Mouse (Mus musculus): ENCODE measurements around the gene Nup210l. TPM values are rescaled to one million over a fixed set of nuclear protein-coding genes. Genes with fewer than 3 reads are reported as not detected.

Gene Nup210l
- polyA plus RNA-seq, 1 experiment from 2014 or later = 0.53 TPM

GRCm38 (mm10) chr3:90213956-90214684 lies 110.2 kb downstream of the Nup210l start:
- Histone ChIP-seq H3K27ac (ENCODE audit: low read depth) (peak overlapping the region; percentile 90; the same call in 1 of the 2 replicates), H3K27me3 (replicated peaks; ENCODE audit: control insufficient read depth, insufficient read depth, low read length) (no peaks in the 10 kb centered on the region), H3K36me3 (ENCODE audit: control insufficient read depth, insufficient read depth, low read length) (peaks cover 34% of the 10 kb centered on the region), H3K9ac (ENCODE audit: low read length) (peak overlapping the region; percentile 96; the same call in 1 of the 2 replicates), H3K4me2 (ENCODE audit: low read length) (peak overlapping the region; percentile 97), H3K4me1 (replicated peaks; ENCODE audit: control insufficient read depth, insufficient read depth, low read length) (peaks cover 21% of the 10 kb centered on the region), H3K4me3 (ENCODE audit: low read depth, low read length) (peak overlapping the region; percentile 98), H3K9me3 (ENCODE audit: control insufficient read depth, low read length) (no peaks in the 10 kb centered on the region)
- ATAC-seq (replicated peaks; ENCODE audit: low FRiP score, low TSS enrichment, low read depth) (peak; percentile 62; the same call in 1 of the 2 replicates), DNase-seq (ENCODE audit: low spot score) (no peak)
- WGBS = 13% methylated on average over 12 of the region's 12 CpGs

- no peaks in the 10 kb centered on the region for H3K27me3 ChIP-seq (replicated peaks; ENCODE audit: control insufficient read depth, insufficient read depth, low read length)
- ATAC-seq (replicated peaks; ENCODE audit: low FRiP score, low TSS enrichment, low read depth) = no peak
- no peak overlapping the region for H3K27ac ChIP-seq (ENCODE audit: low read depth)
- 39% methylated on average over 1 of the region's 1 CpGs for WGBS
- no peak overlapping the region for H3K9ac ChIP-seq (ENCODE audit: low read length)
- no peak overlapping the region for H3K4me2 ChIP-seq (ENCODE audit: low read length)
- no peaks in the 10 kb centered on the region for H3K9me3 ChIP-seq (ENCODE audit: control insufficient read depth, low read length)
- peaks cover 17% of the 10 kb centered on the region for H3K36me3 ChIP-seq (ENCODE audit: control insufficient read depth, insufficient read depth, low read length)
- no peak overlapping the region for H3K4me3 ChIP-seq (ENCODE audit: low read depth, low read length)
- DNase-seq (ENCODE audit: low spot score) = no peak
- H3K4me1 ChIP-seq (replicated peaks; ENCODE audit: control insufficient read depth, insufficient read depth, low read length) = peaks cover 22% of the 10 kb centered on the region
These were observed 112.0 kb downstream of the Nup210l start for GRCm38 (mm10) chr3:90215825-90216380.

- H3K9ac ChIP-seq (ENCODE audit: low read length) = peak overlapping the region; percentile 61
- WGBS = 7% methylated on average over 6 of the region's 6 CpGs
- peak overlapping the region; percentile 52 for H3K4me3 ChIP-seq (ENCODE audit: low read depth, low read length)
- no peak; the same call in 1 of the 2 replicates for ATAC-seq (replicated peaks; ENCODE audit: low FRiP score, low TSS enrichment, low read depth)
- no peaks in the 10 kb centered on the region for H3K9me3 ChIP-seq (ENCODE audit: control insufficient read depth, low read length)
- DNase-seq (ENCODE audit: low spot score) = peak; percentile 70
- peaks cover 8% of the 10 kb centered on the region for H3K36me3 ChIP-seq (ENCODE audit: control insufficient read depth, insufficient read depth, low read length)
- H3K4me1 ChIP-seq (replicated peaks; ENCODE audit: control insufficient read depth, insufficient read depth, low read length) = peaks cover 13% of the 10 kb centered on the region
- H3K4me2 ChIP-seq (ENCODE audit: low read length) = peak overlapping the region; percentile 52
- no peaks in the 10 kb centered on the region for H3K27me3 ChIP-seq (replicated peaks; ENCODE audit: control insufficient read depth, insufficient read depth, low read length)
- H3K27ac ChIP-seq (ENCODE audit: low read depth) = peak overlapping the region; percentile 73
These were observed 116.2 kb downstream of the Nup210l start for GRCm38 (mm10) chr3:90220088-90220487.

GRCm38 (mm10) chr3:90220531-90220951 lies 116.6 kb downstream of the Nup210l start:
- Histone ChIP-seq H3K27ac (ENCODE audit: low read depth) (peak overlapping the region; percentile 73), H3K27me3 (replicated peaks; ENCODE audit: control insufficient read depth, insufficient read depth, low read length) (no peaks in the 10 kb centered on the region), H3K4me1 (replicated peaks; ENCODE audit: control insufficient read depth, insufficient read depth, low read length) (peaks cover 13% of the 10 kb centered on the region), H3K4me2 (ENCODE audit: low read length) (peak overlapping the region; percentile 52), H3K4me3 (ENCODE audit: low read depth, low read length) (peak overlapping the region; percentile 52), H3K36me3 (ENCODE audit: control insufficient read depth, insufficient read depth, low read length) (peaks cover 12% of the 10 kb centered on the region), H3K9me3 (ENCODE audit: control insufficient read depth, low read length) (no peaks in the 10 kb centered on the region), H3K9ac (ENCODE audit: low read length) (peak overlapping the region; percentile 61)
- ATAC-seq (replicated peaks; ENCODE audit: low FRiP score, low TSS enrichment, low read depth) = peak; percentile 84
- WGBS = under 1% methylated on average over 18 of the region's 20 CpGs
- DNase-seq (ENCODE audit: low spot score) = peak; percentile 85

- WGBS = 20% methylated on average over 5 of the region's 5 CpGs
- no peak for ATAC-seq (replicated peaks; ENCODE audit: low FRiP score, low TSS enrichment, low read depth)
- no peak for DNase-seq (ENCODE audit: low spot score)
- no peaks in the 10 kb centered on the region for H3K27me3 ChIP-seq (replicated peaks; ENCODE audit: control insufficient read depth, insufficient read depth, low read length)
- peak overlapping the region; percentile 52 for H3K4me3 ChIP-seq (ENCODE audit: low read depth, low read length)
- H3K9me3 ChIP-seq (ENCODE audit: control insufficient read depth, low read length) = no peaks in the 10 kb centered on the region
- peaks cover 13% of the 10 kb centered on the region for H3K4me1 ChIP-seq (replicated peaks; ENCODE audit: control insufficient read depth, insufficient read depth, low read length)
- H3K27ac ChIP-seq (ENCODE audit: low read depth) = peak overlapping the region; percentile 73; the same call in 1 of the 2 replicates
- H3K36me3 ChIP-seq (ENCODE audit: control insufficient read depth, insufficient read depth, low read length) = peaks cover 17% of the 10 kb centered on the region
- H3K4me2 ChIP-seq (ENCODE audit: low read length) = peak overlapping the region; percentile 52
- peak overlapping the region; percentile 61 for H3K9ac ChIP-seq (ENCODE audit: low read length)
These were observed 117.2 kb downstream of the Nup210l start for GRCm38 (mm10) chr3:90221123-90221522.

GRCm38 (mm10) chr3:90222455-90222854 lies 118.5 kb downstream of the Nup210l start:
- no peaks in the 10 kb centered on the region for H3K9me3 ChIP-seq (ENCODE audit: control insufficient read depth, low read length)
- H3K4me3 ChIP-seq (ENCODE audit: low read depth, low read length) = no peak overlapping the region
- ATAC-seq (replicated peaks; ENCODE audit: low FRiP score, low TSS enrichment, low read depth) (no peak), DNase-seq (ENCODE audit: low spot score) (no peak)
- no peaks in the 10 kb centered on the region for H3K27me3 ChIP-seq (replicated peaks; ENCODE audit: control insufficient read depth, insufficient read depth, low read length)
- H3K4me1 ChIP-seq (replicated peaks; ENCODE audit: control insufficient read depth, insufficient read depth, low read length) = peaks cover 13% of the 10 kb centered on the region
- no peak overlapping the region for H3K9ac ChIP-seq (ENCODE audit: low read length)
- 89% methylated on average over 4 of the region's 4 CpGs for WGBS
- no peak overlapping the region for H3K27ac ChIP-seq (ENCODE audit: low read depth)
- peaks cover 17% of the 10 kb centered on the region for H3K36me3 ChIP-seq (ENCODE audit: control insufficient read depth, insufficient read depth, low read length)
- H3K4me2 ChIP-seq (ENCODE audit: low read length) = no peak overlapping the region

- H3K36me3 ChIP-seq (ENCODE audit: control insufficient read depth, insufficient read depth, low read length) = peaks cover 17% of the 10 kb centered on the region
- DNase-seq (ENCODE audit: low spot score) (no peak), ATAC-seq (replicated peaks; ENCODE audit: low FRiP score, low TSS enrichment, low read depth) (no peak)
- WGBS = 71% methylated on average over 3 of the region's 3 CpGs
- H3K9me3 ChIP-seq (ENCODE audit: control insufficient read depth, low read length) = no peaks in the 10 kb centered on the region
- no peak overlapping the region for H3K27ac ChIP-seq (ENCODE audit: low read depth)
- peaks cover 13% of the 10 kb centered on the region for H3K4me1 ChIP-seq (replicated peaks; ENCODE audit: control insufficient read depth, insufficient read depth, low read length)
- no peak overlapping the region for H3K4me2 ChIP-seq (ENCODE audit: low read length)
- H3K4me3 ChIP-seq (ENCODE audit: low read depth, low read length) = no peak overlapping the region
- H3K27me3 ChIP-seq (replicated peaks; ENCODE audit: control insufficient read depth, insufficient read depth, low read length) = no peaks in the 10 kb centered on the region
- H3K9ac ChIP-seq (ENCODE audit: low read length) = no peak overlapping the region
These were observed 119.0 kb downstream of the Nup210l start for GRCm38 (mm10) chr3:90222941-90223340.

GRCm38 (mm10) chr3:90224331-90224730 lies 120.4 kb downstream of the Nup210l start:
- H3K9ac ChIP-seq (ENCODE audit: low read length) = no peak overlapping the region
- 80% methylated on average over 10 of the region's 10 CpGs for WGBS
- H3K27ac ChIP-seq (ENCODE audit: low read depth) = no peak overlapping the region
- H3K4me3 ChIP-seq (ENCODE audit: low read depth, low read length) = no peak overlapping the region
- no peaks in the 10 kb centered on the region for H3K27me3 ChIP-seq (replicated peaks; ENCODE audit: control insufficient read depth, insufficient read depth, low read length)
- peaks cover 17% of the 10 kb centered on the region for H3K36me3 ChIP-seq (ENCODE audit: control insufficient read depth, insufficient read depth, low read length)
- peaks cover 13% of the 10 kb centered on the region for H3K4me1 ChIP-seq (replicated peaks; ENCODE audit: control insufficient read depth, insufficient read depth, low read length)
- DNase-seq (ENCODE audit: low spot score) = no peak
- no peak overlapping the region for H3K4me2 ChIP-seq (ENCODE audit: low read length)
- H3K9me3 ChIP-seq (ENCODE audit: control insufficient read depth, low read length) = no peaks in the 10 kb centered on the region; the same call in 1 of the 2 replicates
- ATAC-seq (replicated peaks; ENCODE audit: low FRiP score, low TSS enrichment, low read depth) = no peak
